Mouse (Mus musculus) brain, embryonic 14.5 days (tissue): ENCODE data around the gene Gm4881.

ENCODE experiments used
- CTCF ChIP-seq: fragments of 200-500 bp; IDR thresholded peaks from 2 replicates; pipeline ENCODE4 v1.5.1; 2012; ENCODE audit warnings: inconsistent platforms, mild to moderate bottlenecking, moderate library complexity, borderline replicate concordance; ENCODE audit not compliant: insufficient read depth, insufficient read length; ENCODE audit errors: extremely low read depth
- POLR2A ChIP-seq: fragments of 200-500 bp; IDR thresholded peaks from 2 replicates; pipeline ENCODE4 v1.6.1; 2012; ENCODE audit warnings: mild to moderate bottlenecking, inconsistent platforms, borderline replicate concordance; ENCODE audit not compliant: poor library complexity, insufficient read depth, insufficient read length, severe bottlenecking; ENCODE audit errors: extremely low read depth

- TF ChIP-seq CTCF (peak; percentile 81), POLR2A (no peak)
Measured at GRCm38 (mm10) chr7:24964897-24965535, 20.7 kb upstream of the Gm4881 start.
